Mouse (Mus musculus): ENCODE results near the gene Ninj1.

GRCm38 (mm10) chr13:49199891-49200290, 12.6 kb downstream of the Ninj1 start:
- TF ChIP-seq TCF12 (IDR thresholded peaks at IDR 0.05; ENCODE audit: low read depth, low read length) (no peak), POLR2A (IDR thresholded peaks at IDR 0.05; ENCODE audit: control insufficient read depth in 1 of 2, insufficient read depth in 1 of 2, low read depth in 1 of 2, low read length in 2 of 2, poor library complexity in 1 of 2) (no peak), UBTF (IDR thresholded peaks at IDR 0.05; ENCODE audit: borderline replicate concordance, insufficient read depth, low read depth, low read length) (no peak), GABPA (IDR thresholded peaks at IDR 0.05; ENCODE audit: low read depth, low read length) (no peak), MAX (IDR thresholded peaks at IDR 0.05; ENCODE audit: low read length) (no peak), TBP (IDR thresholded peaks at IDR 0.05; ENCODE audit: low read depth, low read length) (no peak), CHD2 (IDR thresholded peaks at IDR 0.05; ENCODE audit: low read length) (no peak), RCOR1 (IDR thresholded peaks at IDR 0.05; ENCODE audit: low read depth, low read length) (no peak), MEF2A (IDR thresholded peaks at IDR 0.05; ENCODE audit: extremely low read depth, insufficient replicate concordance, low read depth, low read length, poor library complexity, severe bottlenecking) (no peak)

Measured in MEL (cell line).